Mouse (Mus musculus): ENCODE measurements around the gene Gm8127. TPM values are rescaled to one million over a fixed set of nuclear protein-coding genes. Genes with fewer than 3 reads are reported as not detected.
"Not testable (repeated sequence)": the region's sequence is repeated elsewhere in the genome, so short reads cannot be mapped to it uniquely, and the experiment has no call there.

Gm8127 gene
- total and polyA plus RNA-seq, 3 experiments: not detected

DNA sequence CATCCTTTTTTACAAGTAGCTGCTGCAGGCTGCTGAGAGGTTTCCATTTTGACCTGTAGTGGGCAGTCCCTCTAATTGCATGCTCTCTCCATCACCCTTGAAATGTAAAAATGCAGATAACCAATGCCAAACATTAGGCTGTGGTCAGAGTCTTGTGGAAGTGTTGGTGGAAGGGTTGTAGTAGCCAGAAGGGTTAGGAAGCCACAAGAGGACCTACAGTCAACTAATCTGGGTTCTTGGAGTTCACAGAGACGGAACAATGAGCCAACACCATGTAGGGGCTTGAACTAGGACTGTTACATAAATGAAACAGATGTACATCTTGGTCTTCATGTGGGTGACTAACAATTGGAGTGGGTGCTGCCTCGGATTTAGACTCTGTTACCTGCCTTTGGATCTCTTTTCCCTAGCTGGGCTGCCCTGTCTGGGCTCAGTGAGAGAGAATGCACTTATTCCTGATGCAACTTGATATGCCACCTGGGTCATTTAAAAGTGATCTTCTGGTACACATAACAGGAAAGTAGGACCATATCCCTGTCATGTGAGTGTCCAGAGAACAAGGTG lies 25.0 kb downstream of the Gm8127 start:
- H3K4me3 ChIP-seq (replicated peaks in 1 of 3; ENCODE audit: low read depth in 2 of 3, low read length in 2 of 3, poor library complexity in 1 of 3); H3K27ac ChIP-seq (ENCODE audit: insufficient read depth, low read depth); dilution Hi-C loops (cut with MboI; ENCODE audit: extremely low pct_ligation_motif_present, extremely low pct_unique_long_range_greater_than_20kb, low sequenced_read_pairs); H3K9me3 ChIP-seq (replicated peaks; ENCODE audit: low read length); H3K27me3 ChIP-seq (replicated peaks); H3K4me1 ChIP-seq (ENCODE audit: control insufficient read depth in 1 of 2, insufficient read depth in 2 of 2); H3K9ac ChIP-seq (ENCODE audit: insufficient read depth, low read depth); in situ Hi-C loops (cut with MboI; ENCODE audit: low pct_ligation_motif_present, low pct_unique_long_range_greater_than_20kb, low sequenced_read_pairs); DNase-seq (ENCODE audit: extremely low read depth); H3K79me2 ChIP-seq (replicated peaks; ENCODE audit: control insufficient read depth, extremely low read depth, insufficient read depth, poor library complexity, severe bottlenecking); H3K4me2 ChIP-seq (ENCODE audit: insufficient read depth, low read depth, poor library complexity, severe bottlenecking); H3K36me3 ChIP-seq (replicated peaks in 1 of 2; ENCODE audit: control insufficient read depth in 1 of 2, insufficient read depth in 1 of 2, low read length in 1 of 2): not testable (repeated sequence)

GRCm38 (mm10) chr14:43263421-43263820 lies 30.2 kb downstream of the Gm8127 start:
- H3K9me3 ChIP-seq (replicated peaks; ENCODE audit: low read length); in situ Hi-C loops (cut with MboI; ENCODE audit: low pct_ligation_motif_present, low pct_unique_long_range_greater_than_20kb, low sequenced_read_pairs); H3K79me2 ChIP-seq (replicated peaks; ENCODE audit: control insufficient read depth, extremely low read depth, insufficient read depth, poor library complexity, severe bottlenecking); H3K36me3 ChIP-seq (replicated peaks in 1 of 2; ENCODE audit: control insufficient read depth in 1 of 2, insufficient read depth in 1 of 2, low read length in 1 of 2); DNase-seq (ENCODE audit: extremely low read depth); H3K27me3 ChIP-seq (replicated peaks); H3K4me3 ChIP-seq (replicated peaks in 1 of 3; ENCODE audit: low read depth in 2 of 3, low read length in 2 of 3, poor library complexity in 1 of 3); H3K9ac ChIP-seq (ENCODE audit: insufficient read depth, low read depth); H3K27ac ChIP-seq (ENCODE audit: insufficient read depth, low read depth); H3K4me1 ChIP-seq (ENCODE audit: control insufficient read depth in 1 of 2, insufficient read depth in 2 of 2); H3K4me2 ChIP-seq (ENCODE audit: insufficient read depth, low read depth, poor library complexity, severe bottlenecking); dilution Hi-C loops (cut with MboI; ENCODE audit: extremely low pct_ligation_motif_present, extremely low pct_unique_long_range_greater_than_20kb, low sequenced_read_pairs): not testable (repeated sequence)

- DNase-seq (ENCODE audit: extremely low read depth); H3K27me3 ChIP-seq (replicated peaks); H3K4me2 ChIP-seq (ENCODE audit: insufficient read depth, low read depth, poor library complexity, severe bottlenecking); H3K79me2 ChIP-seq (replicated peaks; ENCODE audit: control insufficient read depth, extremely low read depth, insufficient read depth, poor library complexity, severe bottlenecking); H3K9me3 ChIP-seq (replicated peaks; ENCODE audit: low read length); H3K27ac ChIP-seq (ENCODE audit: insufficient read depth, low read depth); dilution Hi-C loops (cut with MboI; ENCODE audit: extremely low pct_ligation_motif_present, extremely low pct_unique_long_range_greater_than_20kb, low sequenced_read_pairs); in situ Hi-C loops (cut with MboI; ENCODE audit: low pct_ligation_motif_present, low pct_unique_long_range_greater_than_20kb, low sequenced_read_pairs); H3K36me3 ChIP-seq (replicated peaks in 1 of 2; ENCODE audit: control insufficient read depth in 1 of 2, insufficient read depth in 1 of 2, low read length in 1 of 2); H3K4me1 ChIP-seq (ENCODE audit: control insufficient read depth in 1 of 2, insufficient read depth in 2 of 2); H3K4me3 ChIP-seq (replicated peaks in 1 of 3; ENCODE audit: low read depth in 2 of 3, low read length in 2 of 3, poor library complexity in 1 of 3); H3K9ac ChIP-seq (ENCODE audit: insufficient read depth, low read depth): not testable (repeated sequence)
Observed at GRCm38 (mm10) chr14:43258349-43258748, 35.3 kb downstream of the Gm8127 start, which contains the start of gene Gm8126. TSS of gene Gm8126 (plus strand) at chr14:43258649.

DNA sequence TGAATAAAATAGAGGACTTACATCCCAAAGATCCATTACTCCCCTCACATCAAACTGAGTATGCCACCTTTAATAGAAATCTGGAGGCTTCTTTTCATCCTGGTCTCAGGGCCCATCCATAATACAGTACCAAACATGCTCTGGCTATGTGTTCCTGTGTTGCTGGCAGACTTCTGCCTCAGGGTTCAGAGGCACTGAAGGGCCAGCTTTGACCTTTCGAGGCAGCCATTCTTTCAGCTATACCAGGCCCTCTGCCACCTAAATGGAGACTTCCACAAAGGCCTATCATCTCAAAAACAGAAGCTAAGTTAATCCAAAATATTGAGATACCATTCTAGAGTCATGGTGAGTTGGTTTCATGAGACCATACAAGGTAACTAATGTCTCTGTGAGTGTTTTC lies 37.1 kb downstream of the Gm8127 start:
- H3K9ac ChIP-seq (ENCODE audit: insufficient read depth, low read depth); H3K4me2 ChIP-seq (ENCODE audit: insufficient read depth, low read depth, poor library complexity, severe bottlenecking); H3K4me3 ChIP-seq (replicated peaks in 1 of 3; ENCODE audit: low read depth in 2 of 3, low read length in 2 of 3, poor library complexity in 1 of 3); H3K27me3 ChIP-seq (replicated peaks); H3K9me3 ChIP-seq (replicated peaks; ENCODE audit: low read length); dilution Hi-C loops (cut with MboI; ENCODE audit: extremely low pct_ligation_motif_present, extremely low pct_unique_long_range_greater_than_20kb, low sequenced_read_pairs); H3K27ac ChIP-seq (ENCODE audit: insufficient read depth, low read depth); H3K4me1 ChIP-seq (ENCODE audit: control insufficient read depth in 1 of 2, insufficient read depth in 2 of 2); in situ Hi-C loops (cut with MboI; ENCODE audit: low pct_ligation_motif_present, low pct_unique_long_range_greater_than_20kb, low sequenced_read_pairs); DNase-seq (ENCODE audit: extremely low read depth); H3K79me2 ChIP-seq (replicated peaks; ENCODE audit: control insufficient read depth, extremely low read depth, insufficient read depth, poor library complexity, severe bottlenecking); H3K36me3 ChIP-seq (replicated peaks in 1 of 2; ENCODE audit: control insufficient read depth in 1 of 2, insufficient read depth in 1 of 2, low read length in 1 of 2): not testable (repeated sequence)

- H3K27me3 ChIP-seq (replicated peaks); dilution Hi-C loops (cut with MboI; ENCODE audit: extremely low pct_ligation_motif_present, extremely low pct_unique_long_range_greater_than_20kb, low sequenced_read_pairs); H3K9me3 ChIP-seq (replicated peaks; ENCODE audit: low read length); H3K79me2 ChIP-seq (replicated peaks; ENCODE audit: control insufficient read depth, extremely low read depth, insufficient read depth, poor library complexity, severe bottlenecking); H3K4me1 ChIP-seq (ENCODE audit: control insufficient read depth in 1 of 2, insufficient read depth in 2 of 2); H3K9ac ChIP-seq (ENCODE audit: insufficient read depth, low read depth); H3K4me2 ChIP-seq (ENCODE audit: insufficient read depth, low read depth, poor library complexity, severe bottlenecking); H3K27ac ChIP-seq (ENCODE audit: insufficient read depth, low read depth); H3K4me3 ChIP-seq (replicated peaks in 1 of 3; ENCODE audit: low read depth in 2 of 3, low read length in 2 of 3, poor library complexity in 1 of 3); H3K36me3 ChIP-seq (replicated peaks in 1 of 2; ENCODE audit: control insufficient read depth in 1 of 2, insufficient read depth in 1 of 2, low read length in 1 of 2); in situ Hi-C loops (cut with MboI; ENCODE audit: low pct_ligation_motif_present, low pct_unique_long_range_greater_than_20kb, low sequenced_read_pairs); DNase-seq (ENCODE audit: extremely low read depth): not testable (repeated sequence)
Observed at GRCm38 (mm10) chr14:43250549-43251253, 42.9 kb downstream of the Gm8127 start.

DNA sequence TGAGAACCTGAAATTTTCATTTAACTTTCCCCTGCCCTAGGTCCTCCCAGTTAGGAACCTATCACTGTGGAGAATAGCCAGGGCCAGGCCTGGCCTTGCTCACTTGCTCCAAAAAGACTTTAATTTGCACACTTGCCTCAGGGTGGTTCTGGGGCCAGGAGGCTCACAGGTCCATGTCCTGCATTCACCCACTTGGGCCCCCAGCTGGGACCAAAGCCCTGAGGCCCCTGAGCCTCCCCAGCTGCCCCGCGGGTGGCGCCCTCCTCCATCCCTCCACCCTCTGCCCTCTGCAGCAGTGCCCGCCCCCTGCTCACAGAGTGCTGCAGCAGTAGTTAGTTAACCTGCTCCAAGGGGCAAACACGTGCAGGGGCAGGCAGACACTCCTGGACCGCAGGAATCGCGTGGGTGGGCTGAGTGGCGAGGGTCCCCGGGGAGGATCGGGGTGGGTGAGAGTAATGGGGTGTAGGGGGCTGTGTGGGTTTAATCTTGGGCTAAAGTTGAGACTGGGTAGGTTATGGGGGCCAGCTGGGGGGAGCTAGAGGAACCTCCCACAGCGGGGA lies 43.9 kb downstream of the Gm8127 start:
- H3K4me2 ChIP-seq (ENCODE audit: insufficient read depth, low read depth, poor library complexity, severe bottlenecking); H3K4me3 ChIP-seq (replicated peaks in 1 of 3; ENCODE audit: low read depth in 2 of 3, low read length in 2 of 3, poor library complexity in 1 of 3); H3K79me2 ChIP-seq (replicated peaks; ENCODE audit: control insufficient read depth, extremely low read depth, insufficient read depth, poor library complexity, severe bottlenecking); H3K27ac ChIP-seq (ENCODE audit: insufficient read depth, low read depth); H3K9ac ChIP-seq (ENCODE audit: insufficient read depth, low read depth); dilution Hi-C loops (cut with MboI; ENCODE audit: extremely low pct_ligation_motif_present, extremely low pct_unique_long_range_greater_than_20kb, low sequenced_read_pairs); H3K9me3 ChIP-seq (replicated peaks; ENCODE audit: low read length); DNase-seq (ENCODE audit: extremely low read depth); H3K4me1 ChIP-seq (ENCODE audit: control insufficient read depth in 1 of 2, insufficient read depth in 2 of 2); in situ Hi-C loops (cut with MboI; ENCODE audit: low pct_ligation_motif_present, low pct_unique_long_range_greater_than_20kb, low sequenced_read_pairs); H3K27me3 ChIP-seq (replicated peaks); H3K36me3 ChIP-seq (replicated peaks in 1 of 2; ENCODE audit: control insufficient read depth in 1 of 2, insufficient read depth in 1 of 2, low read length in 1 of 2): not testable (repeated sequence)
